Mouse (Mus musculus): ENCODE data around the gene Ebf1. TPM values are rescaled to one million over a fixed set of nuclear protein-coding genes. Genes with fewer than 3 reads are reported as not detected.

The Ebf1 gene
- total RNA-seq, 2 experiments from 2014 or later = 36.1 to 53.0 TPM

GRCm38 (mm10) chr11:44619131-44619886 lies 2.2 kb downstream of the Ebf1 start:
- peak; percentile 36 for DNase-seq

GRCm38 (mm10) chr11:44619887-44620693 lies 3.0 kb downstream of the Ebf1 start:
- peak; percentile 38 for DNase-seq

GRCm38 (mm10) chr11:44620694-44621446 lies 3.8 kb downstream of the Ebf1 start:
- DNase-seq = no peak

GRCm38 (mm10) chr11:44621615-44622014 lies 4.5 kb downstream of the Ebf1 start:
- no peak for DNase-seq

GRCm38 (mm10) chr11:44622023-44622731 lies 5.1 kb downstream of the Ebf1 start:
- DNase-seq = peak; percentile 62

- DNase-seq = no peak
These were observed 7.4 kb downstream of the Ebf1 start for GRCm38 (mm10) chr11:44624564-44624963.

GRCm38 (mm10) chr11:44626065-44626464 lies 8.9 kb downstream of the Ebf1 start:
- no peak for DNase-seq

GRCm38 (mm10) chr11:44628412-44628811 lies 11.3 kb downstream of the Ebf1 start:
- no peak for DNase-seq

- DNase-seq = no peak
These were observed 15.2 kb downstream of the Ebf1 start for GRCm38 (mm10) chr11:44632064-44632968.

- no peak for DNase-seq
These were observed 16.0 kb downstream of the Ebf1 start for GRCm38 (mm10) chr11:44633001-44633693.

- no peak for DNase-seq
These were observed 17.6 kb downstream of the Ebf1 start for GRCm38 (mm10) chr11:44634552-44635193.

- no peak for DNase-seq
These were observed 19.1 kb downstream of the Ebf1 start for GRCm38 (mm10) chr11:44636241-44636640.

- no peak for DNase-seq
These were observed 21.2 kb downstream of the Ebf1 start for GRCm38 (mm10) chr11:44638193-44638754.

GRCm38 (mm10) chr11:44641496-44641895 lies 24.4 kb downstream of the Ebf1 start:
- DNase-seq = peak; percentile 70

- no peak for DNase-seq
These were observed 37.4 kb downstream of the Ebf1 start for GRCm38 (mm10) chr11:44654340-44655019.

- no peak for DNase-seq
These were observed 38.4 kb downstream of the Ebf1 start for GRCm38 (mm10) chr11:44655468-44655867.

GRCm38 (mm10) chr11:44656916-44657315 lies 39.8 kb downstream of the Ebf1 start:
- DNase-seq = no peak

- peak; percentile 34 for DNase-seq
These were observed 40.8 kb downstream of the Ebf1 start for GRCm38 (mm10) chr11:44657833-44658395.
